Mouse (Mus musculus) heart, postnatal 0 days (tissue): ENCODE data around the gene Tln2.

Source experiments
- CTCF ChIP-seq: IDR thresholded peaks from 2 replicates; pipeline ENCODE4 v1.5.1; 2016; ENCODE audit warnings: antibody characterized with exemption, control low read depth, low read depth
- EP300 ChIP-seq: IDR thresholded peaks from 2 replicates; pipeline ENCODE4 v1.6.1; 2016; ENCODE audit warnings: antibody characterized with exemption, low read depth

DNA sequence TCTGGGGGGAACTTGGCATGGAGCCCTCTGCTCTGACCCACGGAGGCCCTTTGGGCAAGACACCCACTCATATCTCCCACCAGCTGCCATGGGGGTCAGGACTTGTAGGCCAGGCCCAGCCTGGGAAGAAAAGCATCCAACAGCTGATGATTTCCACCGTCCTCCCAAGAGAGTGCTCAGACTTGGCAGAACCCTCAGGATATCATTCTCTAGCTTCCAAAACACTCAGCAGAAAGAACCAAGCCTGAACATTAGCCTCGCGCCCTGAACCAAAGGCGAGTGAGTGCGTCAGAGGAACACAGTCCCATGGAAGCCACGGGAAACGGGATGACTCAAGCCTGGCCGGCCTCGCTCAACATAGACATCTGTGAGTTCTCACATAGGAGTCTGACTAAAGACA is 25.4 kb upstream of the Tln2 start:
- TF ChIP-seq EP300, result no peak
- no peak for TF ChIP-seq CTCF
